Mouse (Mus musculus) ES-Bruce4 (cell line): ENCODE measurements around the gene Sh2d2a.

Experiments used
- CTCF ChIP-seq: IDR thresholded peaks from one replicate; pipeline ENCODE4 v1.8.1; 2011; ENCODE audit warnings: low read depth, low read length
- EP300 ChIP-seq: IDR thresholded peaks from 2 replicates; pipeline ENCODE4 v1.6.1; 2011; ENCODE audit warnings: low read depth, low read length; ENCODE audit not compliant: insufficient read depth
- POLR2A ChIP-seq: IDR thresholded peaks from one replicate; pipeline ENCODE4 v1.8.1; 2011; ENCODE audit warnings: low read length; ENCODE audit not compliant: insufficient read depth

- TF ChIP-seq CTCF = no peak
- no peak for TF ChIP-seq POLR2A
- TF ChIP-seq EP300 = no peak
These were observed 42.4 kb upstream of the Sh2d2a start for GRCm38 (mm10) chr3:87804038-87804677.
